In genomic region chr6:29016891-29017412, GRCm38 (mm10) we compare ENCODE assay signal across 10 mouse cellular contexts. TPM values are rescaled to one million over a fixed set of nuclear protein-coding genes. Genes with fewer than 3 reads are reported as not detected.
A peak's percentile ranks its signal among the peaks of the same experiment; 100 is the strongest.
DNase-seq lines count a peak whose midpoint lies in the region; ATAC-seq and TF ChIP-seq lines count a peak whose summit lies in the region.
"Had no signal": no experiment of that assay in that cellular context is flagged by ENCODE, and none has a peak within 500 bp of the region (broad histone marks: within the 10 kb centered on the region; RNA-seq: fewer than 3 reads in every experiment).

No protein-coding gene starts in this region.

- no peak for TF ChIP-seq CTCF in brain, embryonic 14.5 days (IDR thresholded peaks at IDR 0.05; ENCODE audit: borderline replicate concordance, extremely low read depth, insufficient read depth, insufficient read length)

- peaks cover 8% of the 10 kb centered on the region in 2 experiments for H3K4me1 ChIP-seq in heart, embryonic 14.5 days (ENCODE audit: control insufficient read depth in 2 of 2, insufficient read depth in 2 of 2, low read length in 2 of 2)
- peaks cover 3% of the 10 kb centered on the region; the same call in 1 of the 2 replicates for H3K4me1 ChIP-seq in forebrain, embryonic 11.5 days (replicated peaks; ENCODE audit: control insufficient read depth, insufficient read depth, low read length)

- ATAC-seq in heart, embryonic 14.5 days (ENCODE audit: insufficient number of reproducible peaks, insufficient read depth, low FRiP score, low read depth) = no peak
- ATAC-seq in forebrain, embryonic 11.5 days (replicated peaks; ENCODE audit: low FRiP score) = peak; percentile 72

- no peaks in the 10 kb centered on the region for H3K36me3 ChIP-seq in heart, embryonic 14.5 days (ENCODE audit: control insufficient read depth, insufficient read depth, low read length)
- no peaks in the 10 kb centered on the region for H3K36me3 ChIP-seq in forebrain, embryonic 11.5 days (ENCODE audit: control insufficient read depth, insufficient read depth, low read length)

- no peak for TF ChIP-seq POLR2A in brain, embryonic 14.5 days (IDR thresholded peaks at IDR 0.05; ENCODE audit: borderline replicate concordance, extremely low read depth, insufficient read depth, insufficient read length, poor library complexity, severe bottlenecking)

- H3K27me3 ChIP-seq in heart, embryonic 14.5 days (ENCODE audit: control insufficient read depth, insufficient read depth, low read length) = peaks cover 35% of the 10 kb centered on the region
- peaks cover 2% of the 10 kb centered on the region; the same call in 1 of the 2 replicates for H3K27me3 ChIP-seq in forebrain, embryonic 11.5 days (ENCODE audit: control insufficient read depth, insufficient read depth, low read length)

- no peak overlapping the region for H3K27ac ChIP-seq in heart, embryonic 14.5 days (replicated peaks in 1 of 2; ENCODE audit: control insufficient read depth in 1 of 2, insufficient read depth in 1 of 2, low read depth in 2 of 2, low read length in 2 of 2)
- H3K27ac ChIP-seq in forebrain, embryonic 11.5 days (ENCODE audit: low read depth, low read length) = no peak overlapping the region

- no peaks in the 10 kb centered on the region for H3K9me3 ChIP-seq in heart, embryonic 14.5 days (ENCODE audit: control insufficient read depth, low read length)
- no peaks in the 10 kb centered on the region for H3K9me3 ChIP-seq in forebrain, embryonic 11.5 days (ENCODE audit: control insufficient read depth, low read length)

- no peak overlapping the region; the same call in 1 of the 2 replicates for H3K9ac ChIP-seq in heart, embryonic 14.5 days (ENCODE audit: low read length)
- peak overlapping the region; percentile 33; the same call in 1 of the 2 replicates for H3K9ac ChIP-seq in forebrain, embryonic 11.5 days (ENCODE audit: low read length)

- no peak for DNase-seq in heart, adult 8-10 months (ENCODE audit: low spot score)
- DNase-seq in brain, embryonic 14.5 days (ENCODE audit: low read depth) = peak; percentile 81
- peak; percentile 75 for DNase-seq in forebrain, embryonic 11.5 days (ENCODE audit: low spot score)
- peak; percentile 39 for DNase-seq in mesoderm, embryonic 11.5 days (ENCODE audit: low read depth, low spot score)
- DNase-seq in ovary, postnatal 14 days (ENCODE audit: low spot score) = no peak
- DNase-seq in c-Kit-positive CD71-positive TER-119-positive erythroid progenitor cells, embryonic 14.5 days (ENCODE audit: low spot score) = no peak
- DNase-seq in layer of hippocampus, postnatal 14 days (ENCODE audit: low spot score in 2 of 2) = no peak

- peak overlapping the region in 1 of 2 experiments; percentile 20; a peak in 2 of 4 replicates for H3K4me3 ChIP-seq in heart, embryonic 14.5 days (ENCODE audit: control insufficient read depth in 1 of 2, insufficient read depth in 1 of 2, low read depth in 1 of 2, low read length in 2 of 2)
- peak overlapping the region; percentile 13; the same call in 1 of the 2 replicates for H3K4me3 ChIP-seq in forebrain, embryonic 11.5 days (ENCODE audit: low read depth, low read length)
- H3K4me3 ChIP-seq: myocyte had no signal

- WGBS in heart, embryonic 14.5 days = 2% methylated on average over 16 of the region's 16 CpGs
- WGBS in forebrain, embryonic 11.5 days = 2% methylated on average over 16 of the region's 16 CpGs

- peak overlapping the region; percentile 57 for H3K4me2 ChIP-seq in heart, embryonic 14.5 days (ENCODE audit: low read length)
- peak overlapping the region; percentile 49 for H3K4me2 ChIP-seq in forebrain, embryonic 11.5 days (ENCODE audit: low read depth, low read length, severe bottlenecking)

RNA-seq across cellular contexts. Expression of gene Lep, which starts 43.1 kb away (rescaled TPM):
- not detected in 2 replicates for polyA plus RNA-seq in heart, embryonic 14.5 days (2014; fragmentation: Nextera tagmentation; extraction: Ambion mirVana)
- total RNA-seq in heart, adult 8-10 months (2022) = 1 to 10 TPM in 2 of 4 experiments, under 1 TPM in 1, not detected in 1; 0.22 to 1.8 (median 1.4) TPM
- not detected in 2 replicates for polyA plus RNA-seq in brain, embryonic 14.5 days (2012; rRNA removed)
- not detected in 2 replicates for polyA plus RNA-seq in forebrain, embryonic 11.5 days (2014; fragmentation: Nextera tagmentation; extraction: Ambion mirVana)
- total RNA-seq in layer of hippocampus, postnatal 14 days (2021) = not detected
- total RNA-seq: CH12.LX had no signal
- polyA plus RNA-seq: myocyte had no signal

Comparison
In these comparisons a context has a peak if more than half of its experiments do, and no peak if none do; other contexts are left out.
1. DNase-seq: peak in brain, embryonic 14.5 days (single experiment), forebrain, embryonic 11.5 days (single experiment) and mesoderm, embryonic 11.5 days (single experiment); none in heart, adult 8-10 months (single experiment), ovary, postnatal 14 days (single experiment), c-Kit-positive CD71-positive TER-119-positive erythroid progenitor cells, embryonic 14.5 days (single experiment) and layer of hippocampus, postnatal 14 days (0 of 2).